Mouse (Mus musculus) embryonic facial prominence, embryonic 15.5 days (tissue): ENCODE measurements around the gene Mup18. TPM values are rescaled to one million over a fixed set of nuclear protein-coding genes. Genes with fewer than 3 reads are reported as not detected.
"Not testable (repeated sequence)": the region's sequence is repeated elsewhere in the genome, so short reads cannot be mapped to it uniquely, and the experiment has no call there.

Source experiments
- ATAC-seq: fragments of 200-750 bp; cut with Nextera tagmentation; 2 replicates; pipeline ENCODE4 v1.8.0; 2017; ENCODE audit warnings: low read depth, moderate TSS enrichment; ENCODE audit not compliant: insufficient number of reproducible peaks, low FRiP score, low TSS enrichment
- H3K27ac ChIP-seq: fragments of 300-500 bp; sonication (generic); replicated peaks from 2 replicates; pipeline ENCODE4 v1.5.1; 2015; ENCODE audit warnings: mild to moderate bottlenecking, inconsistent platforms
- H3K27me3 ChIP-seq: fragments of 300-500 bp; sonication (generic); 2 replicates; pipeline ENCODE4 v1.6.1; 2015; ENCODE audit warnings: inconsistent platforms
- H3K36me3 ChIP-seq: fragments of 300-500 bp; sonication (generic); 2 replicates; pipeline ENCODE4 v1.6.1; 2015; ENCODE audit warnings: mild to moderate bottlenecking, inconsistent platforms
- H3K4me1 ChIP-seq: fragments of 300-500 bp; sonication (generic); 2 replicates; pipeline ENCODE4 v1.6.1; 2015; ENCODE audit warnings: inconsistent platforms
- H3K4me2 ChIP-seq: fragments of 300-500 bp; sonication (generic); replicated peaks from 2 replicates; pipeline ENCODE4 v1.6.1; 2015; ENCODE audit warnings: mild to moderate bottlenecking, inconsistent platforms
- H3K4me3 ChIP-seq: fragments of 300-500 bp; sonication (generic); replicated peaks from 2 replicates; pipeline ENCODE4 v1.5.1; 2015; ENCODE audit warnings: mild to moderate bottlenecking, inconsistent platforms
- H3K9ac ChIP-seq: fragments of 300-500 bp; sonication (generic); 2 replicates; pipeline ENCODE4 v1.6.1; 2015; ENCODE audit warnings: inconsistent platforms
- H3K9me3 ChIP-seq: fragments of 300-500 bp; sonication (generic); replicated peaks from 2 replicates; pipeline ENCODE4 v1.6.1; 2016; ENCODE audit warnings: inconsistent platforms
- WGBS: fragments of 180-500 bp; shearing (Covaris S2); methylation state at CpG from one replicate; pipeline ENCODE4 v1.1.7; 2015; 5-methylcytosine and 5-hydroxymethylcytosine counted together
- polyA plus RNA-seq: library from polyadenylated mRNA; unstranded; fragments of >200 nt; fragmentation: Nextera tagmentation; extraction: Ambion mirVana; gene quantifications from 2 replicates; pipeline ENCODE4 v1.2.1, GENCODE M21; 2015

The Mup18 gene
- polyA plus RNA-seq: 0.45 and 0.53 TPM in 2 replicates

GRCm38 (mm10) chr4:61674036-61674435 is at the start of gene Mup18:
Gene Mup18 (minus strand): TSS chr4:61674136.
- H3K4me1 ChIP-seq, H3K9me3 ChIP-seq, H3K9ac ChIP-seq, H3K27ac ChIP-seq, H3K36me3 ChIP-seq, H3K27me3 ChIP-seq, ATAC-seq, H3K4me2 ChIP-seq, H3K4me3 ChIP-seq: not testable (repeated sequence)
- WGBS: 80% methylated on average over 2 of the region's 2 CpGs

GRCm38 (mm10) chr4:61714296-61714695 is 40.4 kb upstream of the Mup18 start:
- H3K9ac ChIP-seq, H3K4me2 ChIP-seq, ATAC-seq, H3K27me3 ChIP-seq, H3K9me3 ChIP-seq, H3K4me3 ChIP-seq, H3K36me3 ChIP-seq, H3K27ac ChIP-seq, H3K4me1 ChIP-seq: not testable (repeated sequence)
- WGBS: 83% methylated on average over 6 of the region's 6 CpGs

Other genes with a start within 250 kb of the Mup18 start
- gene Mup15, start 234.4 kb downstream of the Mup18 start, polyA plus RNA-seq: not detected in 2 replicates
- not detected in 2 replicates for gene Mup16, start 154.6 kb downstream of the Mup18 start, polyA plus RNA-seq
- not detected in 2 replicates for gene Mup17, start 78.3 kb downstream of the Mup18 start, polyA plus RNA-seq
- 0.29 TPM in 1 of 2 replicates, not detected in the other for gene Mup19, start 108.1 kb upstream of the Mup18 start, polyA plus RNA-seq
- gene Mup5, start 161.1 kb upstream of the Mup18 start, polyA plus RNA-seq: 0.30 and 0.41 TPM in 2 replicates